Mouse (Mus musculus) ES-Bruce4 (cell line): ENCODE data around the gene Upp2. TPM values are rescaled to one million over a fixed set of nuclear protein-coding genes. Genes with fewer than 3 reads are reported as not detected.

Source experiments
- H3K27ac ChIP-seq: 2 replicates; pipeline ENCODE4 v1.5.1; 2012; ENCODE audit warnings: low read length, inconsistent platforms; ENCODE audit not compliant: insufficient read depth
- H3K27me3 ChIP-seq: 2 replicates; pipeline ENCODE4 v1.6.1; 2012; ENCODE audit warnings: mild to moderate bottlenecking, low read length, inconsistent platforms; ENCODE audit not compliant: control insufficient read depth, poor library complexity, insufficient read depth, severe bottlenecking
- H3K36me3 ChIP-seq: 2 replicates; pipeline ENCODE4 v1.6.1; 2012; ENCODE audit warnings: inconsistent platforms, mild to moderate bottlenecking, low read length, moderate library complexity; ENCODE audit not compliant: control insufficient read depth, poor library complexity, insufficient read depth, severe bottlenecking
- H3K4me1 ChIP-seq: one replicate; pipeline ENCODE4 v1.8.1; 2011; ENCODE audit warnings: low read length; ENCODE audit not compliant: control insufficient read depth, insufficient read depth
- H3K4me3 ChIP-seq: 2 replicates; pipeline ENCODE4 v1.5.1; 2011; ENCODE audit warnings: low read depth, mild to moderate bottlenecking, low read length
- H3K9ac ChIP-seq: 2 replicates; pipeline ENCODE4 v1.6.1; 2012; ENCODE audit warnings: low read depth, mild to moderate bottlenecking, inconsistent platforms; ENCODE audit not compliant: poor library complexity, severe bottlenecking
- H3K9me3 ChIP-seq: replicated peaks from 2 replicates; pipeline ENCODE4 v1.6.1; 2012; ENCODE audit warnings: mild to moderate bottlenecking, low read length, inconsistent platforms; ENCODE audit not compliant: control insufficient read depth, poor library complexity, insufficient read depth, severe bottlenecking
- CTCF ChIP-seq: IDR thresholded peaks from one replicate; pipeline ENCODE4 v1.8.1; 2011; ENCODE audit warnings: low read depth, low read length
- EP300 ChIP-seq: IDR thresholded peaks from 2 replicates; pipeline ENCODE4 v1.6.1; 2011; ENCODE audit warnings: low read depth, low read length; ENCODE audit not compliant: insufficient read depth
- POLR2A ChIP-seq: IDR thresholded peaks from one replicate; pipeline ENCODE4 v1.8.1; 2011; ENCODE audit warnings: low read length; ENCODE audit not compliant: insufficient read depth
- polyA plus RNA-seq: library from polyadenylated mRNA; stranded (reverse); fragments of >200 nt; gene quantifications from 2 replicates; pipeline ENCODE4 v1.2.4, GENCODE M21; 2011; ENCODE audit warnings: low read depth; ENCODE audit not compliant: missing spikeins, insufficient read depth, insufficient read length

Gene Upp2
- polyA plus RNA-seq, 1 experiment = not detected

GRCm38 (mm10) chr2:58703226-58703625 lies 136.1 kb downstream of the Upp2 start:
- H3K9ac ChIP-seq = no peak overlapping the region
- no peaks in the 10 kb centered on the region for H3K36me3 ChIP-seq
- no peak for TF ChIP-seq POLR2A
- no peak for TF ChIP-seq CTCF
- no peak for TF ChIP-seq EP300
- H3K9me3 ChIP-seq = no peaks in the 10 kb centered on the region
- no peak overlapping the region for H3K4me3 ChIP-seq
- H3K4me1 ChIP-seq = no peaks in the 10 kb centered on the region
- no peak overlapping the region for H3K27ac ChIP-seq
- no peaks in the 10 kb centered on the region for H3K27me3 ChIP-seq

- Histone ChIP-seq H3K9me3 (no peaks in the 10 kb centered on the region), H3K36me3 (no peaks in the 10 kb centered on the region), H3K4me3 (no peak overlapping the region), H3K27ac (no peak overlapping the region), H3K4me1 (no peaks in the 10 kb centered on the region), H3K9ac (no peak overlapping the region), H3K27me3 (no peaks in the 10 kb centered on the region)
- TF ChIP-seq CTCF = no peak
- TF ChIP-seq POLR2A = no peak
- no peak for TF ChIP-seq EP300
Observed at GRCm38 (mm10) chr2:58703646-58704045, 136.5 kb downstream of the Upp2 start.

DNA sequence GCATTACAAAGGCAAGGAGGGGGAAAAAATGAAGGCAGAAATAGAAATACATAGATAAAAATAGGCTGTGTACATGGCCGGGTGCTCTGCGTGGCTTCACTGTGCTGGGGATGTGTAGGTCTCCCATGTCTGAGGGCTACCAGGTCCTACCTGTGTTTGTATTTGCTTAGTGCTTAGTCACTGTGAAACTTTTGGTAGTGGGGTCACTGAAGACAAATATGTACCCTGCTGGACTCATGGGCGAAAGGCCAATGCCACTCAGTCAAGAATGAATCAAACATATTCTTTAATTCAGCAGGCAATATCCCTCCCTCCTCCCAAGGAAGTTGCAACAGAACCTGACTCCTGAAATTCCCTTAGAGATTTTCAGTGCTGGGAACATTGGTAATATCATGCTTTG lies 137.5 kb downstream of the Upp2 start:
- Histone ChIP-seq H3K9me3 (no peaks in the 10 kb centered on the region), H3K27ac (no peak overlapping the region), H3K27me3 (no peaks in the 10 kb centered on the region), H3K4me1 (no peaks in the 10 kb centered on the region), H3K36me3 (no peaks in the 10 kb centered on the region), H3K4me3 (no peak overlapping the region), H3K9ac (no peak overlapping the region)
- TF ChIP-seq POLR2A = no peak
- no peak for TF ChIP-seq CTCF
- TF ChIP-seq EP300 = no peak

GRCm38 (mm10) chr2:58707676-58708075 lies 140.6 kb downstream of the Upp2 start:
- TF ChIP-seq POLR2A = no peak
- no peak for TF ChIP-seq CTCF
- no peak for TF ChIP-seq EP300
- Histone ChIP-seq H3K9ac (no peak overlapping the region), H3K36me3 (no peaks in the 10 kb centered on the region), H3K4me1 (no peaks in the 10 kb centered on the region), H3K4me3 (no peak overlapping the region), H3K27me3 (no peaks in the 10 kb centered on the region), H3K9me3 (no peaks in the 10 kb centered on the region), H3K27ac (no peak overlapping the region)

DNA sequence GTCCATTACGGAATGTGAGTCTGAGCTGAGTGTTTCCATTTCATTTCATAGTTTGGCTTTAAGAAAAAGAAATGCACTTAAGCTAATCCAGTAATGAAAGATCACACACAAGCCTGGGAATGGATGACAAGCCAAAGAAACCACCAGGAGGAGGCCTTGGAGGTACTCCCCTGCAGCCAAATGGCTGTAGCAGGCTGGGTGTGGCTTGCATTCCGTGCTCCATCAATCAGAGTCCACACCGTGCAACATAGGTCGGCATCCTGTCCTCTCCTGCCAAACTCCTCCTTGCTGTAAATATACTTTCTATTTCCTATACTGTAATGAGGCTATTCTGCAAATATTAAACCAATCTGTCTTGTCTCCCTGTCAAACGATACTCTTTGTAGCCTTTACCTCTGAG lies 143.1 kb downstream of the Upp2 start:
- Histone ChIP-seq H3K9me3 (no peaks in the 10 kb centered on the region), H3K9ac (no peak overlapping the region), H3K4me1 (no peaks in the 10 kb centered on the region), H3K27me3 (no peaks in the 10 kb centered on the region), H3K4me3 (no peak overlapping the region), H3K27ac (no peak overlapping the region), H3K36me3 (no peaks in the 10 kb centered on the region)
- TF ChIP-seq CTCF = no peak
- no peak for TF ChIP-seq POLR2A
- no peak for TF ChIP-seq EP300

- no peak overlapping the region for H3K27ac ChIP-seq
- no peaks in the 10 kb centered on the region for H3K27me3 ChIP-seq
- no peaks in the 10 kb centered on the region for H3K4me1 ChIP-seq
- H3K4me3 ChIP-seq = no peak overlapping the region
- H3K36me3 ChIP-seq = no peaks in the 10 kb centered on the region
- no peak for TF ChIP-seq POLR2A
- no peak for TF ChIP-seq CTCF
- no peaks in the 10 kb centered on the region for H3K9me3 ChIP-seq
- no peak overlapping the region for H3K9ac ChIP-seq
Observed at GRCm38 (mm10) chr2:58711049-58711448, 144.0 kb downstream of the Upp2 start.
